Mouse (Mus musculus) CD4-positive helper T cell, adult 2 months (primary cell): ENCODE measurements at regions not wholly inside any gene's neighbourhood (a gene's known extent, or its start where the extent isn't known, plus 50 kb on each side); places are given as distances from the start of the nearest gene placed in this dataset.

Source experiments
- DNase-seq: peaks from one replicate; pipeline ENCODE4 v3.0.0-alpha.2; 2012; ENCODE audit warnings: low read depth, missing footprints, low spot score

GRCm38 (mm10) chr4:71226653-71227052 lies 531.1 kb downstream of the Gm11232 start:
- DNase-seq = no peak

GRCm38 (mm10) chr4:71218060-71218459 lies 539.7 kb downstream of the Gm11232 start:
- DNase-seq = no peak

- no peak for DNase-seq
Measured at GRCm38 (mm10) chr4:71187801-71188200, 570.0 kb downstream of the Gm11232 start.

- DNase-seq = no peak
Measured at GRCm38 (mm10) chr4:71177661-71178060, 580.1 kb downstream of the Gm11232 start.

- DNase-seq = no peak
Measured at GRCm38 (mm10) chr4:71165802-71166201, 592.0 kb downstream of the Gm11232 start.

- DNase-seq = no peak
Measured at GRCm38 (mm10) chr4:71131670-71132317, 597.0 kb upstream of the Megf9 start.

- DNase-seq = no peak
Measured at GRCm38 (mm10) chr4:71130946-71131669, 596.3 kb upstream of the Megf9 start.

GRCm38 (mm10) chr4:71129306-71129705 lies 594.5 kb upstream of the Megf9 start:
- DNase-seq = no peak
